Mouse (Mus musculus) neutrophil, adult 5-6 weeks (primary cell): ENCODE measurements around the gene Fgfr2. TPM values are rescaled to one million over a fixed set of nuclear protein-coding genes. Genes with fewer than 3 reads are reported as not detected.
"Not testable (repeated sequence)": the region's sequence is repeated elsewhere in the genome, so short reads cannot be mapped to it uniquely, and the experiment has no call there.

Experiments used
- ATAC-seq: fragments of 151-379, 151-347 bp; 2 replicates; pipeline ENCODE4 v1.8.0; 2017; ENCODE audit warnings: mild to moderate bottlenecking, moderate TSS enrichment; ENCODE audit not compliant: insufficient number of reproducible peaks, poor library complexity, low FRiP score, severe bottlenecking; ENCODE audit errors: extremely low read depth
- total RNA-seq: library from RNA; stranded (forward); fragments of 200-1000 nt; gene quantifications from 2 replicates; pipeline ENCODE4 v1.2.3, GENCODE M21; 2017

Fgfr2 gene
- total RNA-seq, 1 experiment from 2014 or later = not detected

- not testable (repeated sequence) for ATAC-seq
Observed at GRCm38 (mm10) chr7:130596079-130596855, 2526.9 kb downstream of the Fgfr2 start.

- ATAC-seq = not testable (repeated sequence)
Observed at GRCm38 (mm10) chr7:130593375-130594239, 2529.5 kb downstream of the Fgfr2 start.

GRCm38 (mm10) chr7:130592975-130593374 is 2530.2 kb downstream of the Fgfr2 start:
- ATAC-seq = not testable (repeated sequence)

GRCm38 (mm10) chr7:130590845-130591437 is 2532.2 kb downstream of the Fgfr2 start:
- ATAC-seq = no peak

- ATAC-seq = no peak
Observed at GRCm38 (mm10) chr7:130590081-130590828, 2532.9 kb downstream of the Fgfr2 start.

GRCm38 (mm10) chr7:130586521-130587072 is 2536.6 kb downstream of the Fgfr2 start:
- ATAC-seq = no peak

GRCm38 (mm10) chr7:130578607-130579006 is 2544.5 kb downstream of the Fgfr2 start:
- no peak for ATAC-seq

- no peak for ATAC-seq
Observed at GRCm38 (mm10) chr7:130578066-130578465, 2545.1 kb downstream of the Fgfr2 start.

GRCm38 (mm10) chr7:130577388-130578003 is 2545.7 kb downstream of the Fgfr2 start, which contains the start of gene Tacc2:
Tacc2 (plus strand) TSS chr7:130577438.
- ATAC-seq = no peak

- no peak for ATAC-seq
Observed at GRCm38 (mm10) chr7:130576981-130577380, 2546.2 kb downstream of the Fgfr2 start.

GRCm38 (mm10) chr7:130574211-130574991 is 2548.7 kb downstream of the Fgfr2 start:
- ATAC-seq = no peak

- no peak for ATAC-seq
Observed at GRCm38 (mm10) chr7:130573746-130574145, 2549.4 kb downstream of the Fgfr2 start.

GRCm38 (mm10) chr7:130572821-130573220 is 2550.3 kb downstream of the Fgfr2 start, which contains the start of gene Nsmce4a:
Nsmce4a (minus strand) TSS chr7:130573118.
- no peak for ATAC-seq

- no peak for ATAC-seq
Observed at GRCm38 (mm10) chr7:130570472-130570871, 2552.7 kb downstream of the Fgfr2 start.

GRCm38 (mm10) chr7:130568783-130569436 is 2554.2 kb downstream of the Fgfr2 start:
- ATAC-seq = no peak

- ATAC-seq = no peak
Observed at GRCm38 (mm10) chr7:130564596-130564995, 2558.6 kb downstream of the Fgfr2 start.

- no peak for ATAC-seq
Observed at GRCm38 (mm10) chr7:130563880-130564279, 2559.3 kb downstream of the Fgfr2 start.
